8 mouse cellular contexts compared by ENCODE assay signal in genomic region chr19:41483445-41484040, GRCm38 (mm10). TPM values are rescaled to one million over a fixed set of nuclear protein-coding genes. Genes with fewer than 3 reads are reported as not detected.
DNase-seq lines count a peak whose midpoint lies in the region; ATAC-seq lines count a peak whose summit lies in the region.

No protein-coding gene starts in this region.

- peak; percentile 39 for DNase-seq in cerebellum, adult 8-10 months
- DNase-seq in cerebellum, postnatal 10 days = no peak
- peak; percentile 14 for DNase-seq in urinary bladder, postnatal 14 days (ENCODE audit: low spot score)
- DNase-seq in urinary bladder, postnatal 10 days (ENCODE audit: low spot score) = no peak
- peak; percentile 4 to 9 for DNase-seq in gastrocnemius, adult 8-10 months (ENCODE audit: low spot score in 2 of 2)
- peak; percentile 12 for DNase-seq in layer of hippocampus, adult 8-10 months (ENCODE audit: low spot score in 2 of 2)
- DNase-seq in midbrain, embryonic 11.5 days (ENCODE audit: low spot score, missing footprints) = peak; percentile 94

- ATAC-seq in midbrain, embryonic 11.5 days (ENCODE audit: low FRiP score) = peak; percentile 68
- no peak; the same call in 1 of the 2 replicates for ATAC-seq in stomach, embryonic 16.5 days (ENCODE audit: insufficient read depth, low FRiP score)

- H3K4me2 ChIP-seq in midbrain, embryonic 11.5 days = peak overlapping the region; percentile 74
- H3K4me2 ChIP-seq in stomach, embryonic 16.5 days (ENCODE audit: low read depth, low read length) = peak overlapping the region; percentile 67

- H3K27ac ChIP-seq in midbrain, embryonic 11.5 days (ENCODE audit: low read depth, low read length) = peak overlapping the region; percentile 99
- peak overlapping the region; percentile 99 for H3K27ac ChIP-seq in stomach, embryonic 16.5 days (ENCODE audit: low read length)

- H3K4me1 ChIP-seq in midbrain, embryonic 11.5 days (ENCODE audit: control insufficient read depth, insufficient read depth, low read length) = peaks cover 11% of the 10 kb centered on the region; the same call in 1 of the 2 replicates
- H3K4me1 ChIP-seq in stomach, embryonic 16.5 days (ENCODE audit: control insufficient read depth, insufficient read depth, low read length) = peaks cover 11% of the 10 kb centered on the region

- under 1% methylated on average over 28 of the region's 30 CpGs for WGBS in midbrain, embryonic 11.5 days
- under 1% methylated on average over 29 of the region's 30 CpGs for WGBS in stomach, embryonic 16.5 days

- H3K27me3 ChIP-seq in midbrain, embryonic 11.5 days (ENCODE audit: control insufficient read depth, insufficient read depth, low read length) = no peaks in the 10 kb centered on the region
- H3K27me3 ChIP-seq in stomach, embryonic 16.5 days (ENCODE audit: control insufficient read depth, insufficient read depth, low read length) = no peaks in the 10 kb centered on the region

- H3K36me3 ChIP-seq in midbrain, embryonic 11.5 days (ENCODE audit: control insufficient read depth, insufficient read depth, low read length) = no peaks in the 10 kb centered on the region
- H3K36me3 ChIP-seq in stomach, embryonic 16.5 days (ENCODE audit: control insufficient read depth, insufficient read depth, low read length) = no peaks in the 10 kb centered on the region

- no peaks in the 10 kb centered on the region for H3K9me3 ChIP-seq in midbrain, embryonic 11.5 days (ENCODE audit: control insufficient read depth, low read length)
- no peaks in the 10 kb centered on the region for H3K9me3 ChIP-seq in stomach, embryonic 16.5 days (replicated peaks; ENCODE audit: control insufficient read depth, low read length)

- peak overlapping the region; percentile 91 for H3K4me3 ChIP-seq in midbrain, embryonic 11.5 days (ENCODE audit: low read depth, low read length)
- peak overlapping the region; percentile 72 for H3K4me3 ChIP-seq in stomach, embryonic 16.5 days (replicated peaks; ENCODE audit: low read length)

- H3K9ac ChIP-seq in midbrain, embryonic 11.5 days (ENCODE audit: low read length) = peak overlapping the region; percentile 97
- H3K9ac ChIP-seq in stomach, embryonic 16.5 days (ENCODE audit: low read length) = peak overlapping the region; percentile 81

RNA-seq across cellular contexts. Expression of gene Lcor, which starts 1.1 kb away (rescaled TPM):
- 10 to 100 TPM; 12.4 to 15.4 (median 13.2) TPM for total RNA-seq in gastrocnemius, adult 8-10 months (2022)
- total RNA-seq in layer of hippocampus, adult 8-10 months (2022) = 10 to 100 TPM; 18.7 to 21.9 (median 20.4) TPM
- 31.3 and 34.1 TPM in 2 replicates for polyA plus RNA-seq in midbrain, embryonic 11.5 days (2014; fragmentation: Nextera tagmentation; extraction: Ambion mirVana)
- polyA plus RNA-seq in stomach, embryonic 16.5 days (2015; fragmentation: Nextera tagmentation; extraction: Ambion mirVana) = 17.3 and 17.6 TPM in 2 replicates

Comparison
In these comparisons a context has a peak if more than half of its experiments do, and no peak if none do; other contexts are left out.
1. DNase-seq: peak in cerebellum, adult 8-10 months (single experiment), urinary bladder, postnatal 14 days (single experiment), gastrocnemius, adult 8-10 months (2 of 2), layer of hippocampus, adult 8-10 months (2 of 2) and midbrain, embryonic 11.5 days (single experiment); none in cerebellum, postnatal 10 days (0 of 2) and urinary bladder, postnatal 10 days (single experiment).